Mouse (Mus musculus) retina, postnatal 1 day (tissue): ENCODE data around the gene Lsm10.
A peak's percentile ranks its signal among the peaks of the same experiment; 100 is the strongest.

Source experiments
- DNase-seq: peaks from one replicate; pipeline ENCODE4 v3.0.0-alpha.2; 2012

The Lsm10 gene

DNA sequence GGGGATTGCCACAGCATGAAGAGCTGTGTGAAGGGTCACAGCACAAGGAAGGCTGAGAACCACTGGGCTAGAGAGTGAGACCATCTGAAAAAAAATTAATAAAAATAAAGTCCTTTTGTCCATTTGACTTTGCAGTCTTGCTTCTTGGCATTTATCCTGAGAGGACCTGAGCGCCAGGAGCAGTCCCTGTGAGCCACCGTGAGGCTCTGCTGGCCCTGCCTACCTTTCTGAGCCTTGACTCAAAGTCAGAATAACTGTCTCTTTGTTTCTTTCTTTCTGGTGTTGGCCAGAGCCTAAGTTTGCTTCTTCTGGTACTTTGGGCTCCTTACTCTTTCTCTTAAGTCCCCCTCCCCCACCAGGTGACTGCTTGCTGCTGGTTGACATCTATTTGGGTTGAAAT, 24.1 kb downstream of the Lsm10 start:
- no peak for DNase-seq

DNA sequence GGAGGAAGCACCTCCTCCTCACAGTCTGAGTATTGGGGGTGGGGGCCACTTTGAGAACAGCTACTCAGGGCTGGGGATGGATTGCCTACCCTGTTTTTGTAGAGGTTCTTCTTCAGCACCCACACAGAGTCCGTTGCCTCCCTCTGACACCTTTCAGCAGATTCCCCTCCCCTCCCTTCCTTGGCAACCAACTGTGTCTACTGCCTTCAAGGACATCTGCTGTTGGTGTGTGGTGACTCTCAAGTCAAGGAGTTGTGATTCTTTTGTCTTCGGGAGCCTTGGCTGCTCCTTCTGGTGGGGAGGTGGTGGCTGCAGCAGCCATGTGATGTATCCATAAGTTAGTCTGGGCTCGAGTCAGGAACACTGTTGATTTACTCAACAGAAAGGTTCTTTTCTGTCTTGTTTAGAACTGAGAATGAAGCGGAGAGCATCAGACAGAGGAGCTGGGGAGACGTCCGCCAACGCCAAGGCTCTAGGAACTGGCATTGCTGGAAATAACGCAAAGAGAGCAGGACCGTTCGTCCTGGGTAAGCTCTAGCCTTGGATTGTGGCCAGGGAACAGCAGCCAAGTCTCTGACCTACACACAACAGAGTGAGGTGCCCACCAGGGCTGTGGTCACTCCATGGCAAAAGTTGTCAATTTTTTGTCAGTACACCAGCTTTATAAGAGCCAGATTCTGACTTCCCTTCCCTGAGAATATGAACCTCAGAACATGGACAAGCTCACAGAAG, 27.1 kb downstream of the Lsm10 start:
- DNase-seq = no peak

DNA sequence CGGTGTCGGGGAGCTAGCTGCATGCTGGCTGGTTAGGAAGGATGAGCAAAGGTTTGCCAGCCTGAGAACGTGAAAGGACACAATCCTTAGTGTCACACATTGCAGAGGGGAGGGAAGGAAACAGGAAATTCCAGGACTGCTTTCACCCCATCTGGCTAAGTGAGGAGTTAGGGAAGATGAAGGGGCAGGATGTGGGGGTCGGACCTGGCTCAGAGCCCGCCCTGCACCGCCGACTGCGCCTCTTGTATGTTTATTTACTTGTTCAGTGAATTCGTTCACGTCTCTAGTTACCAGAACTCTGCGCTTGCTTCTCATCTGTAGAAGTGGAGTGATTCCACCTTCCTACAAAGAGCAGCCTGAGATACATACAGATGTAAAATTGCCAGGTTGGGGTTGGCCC, 34.1 kb downstream of the Lsm10 start:
- no peak for DNase-seq

DNA sequence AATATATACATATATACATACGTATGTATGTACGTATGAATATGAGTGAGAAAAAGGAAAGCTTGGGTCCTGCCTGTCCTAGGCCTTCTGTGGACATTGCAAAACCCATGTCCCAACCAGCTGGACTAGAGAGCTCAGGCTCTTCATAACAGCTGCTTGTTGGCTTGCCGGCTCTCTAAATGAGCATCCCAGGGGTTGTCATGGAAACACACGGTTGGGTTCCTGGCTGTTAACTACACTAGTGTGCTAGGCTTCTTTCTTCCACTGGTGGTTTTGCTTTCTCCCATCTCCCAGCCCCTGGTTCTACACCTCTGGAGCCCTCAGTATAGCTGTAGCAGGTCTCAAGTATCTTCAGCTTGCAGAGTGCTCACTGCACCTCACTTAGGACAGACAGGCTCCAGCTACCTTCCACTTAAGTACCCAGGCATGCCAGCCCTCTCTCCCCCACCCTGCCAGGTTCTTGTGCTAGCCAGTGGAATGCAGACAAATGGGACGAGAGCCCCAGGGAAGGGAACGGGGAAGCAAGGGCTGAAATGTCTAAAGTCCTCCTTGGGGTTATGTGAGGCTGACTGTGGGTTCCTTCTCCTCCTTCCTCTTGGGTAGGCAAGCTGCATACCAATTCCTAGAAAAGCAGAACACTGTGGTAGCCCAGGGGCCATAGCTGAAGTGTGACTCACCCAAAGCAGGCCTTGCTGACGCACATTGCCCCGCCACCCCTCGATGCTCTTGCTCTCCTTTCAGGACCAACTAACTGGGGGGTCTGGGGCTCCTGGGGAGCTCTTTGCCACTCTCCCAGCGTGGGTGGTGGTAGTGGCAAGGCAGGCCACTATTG, 35.1 kb downstream of the Lsm10 start:
- peak; percentile 41 for DNase-seq

DNA sequence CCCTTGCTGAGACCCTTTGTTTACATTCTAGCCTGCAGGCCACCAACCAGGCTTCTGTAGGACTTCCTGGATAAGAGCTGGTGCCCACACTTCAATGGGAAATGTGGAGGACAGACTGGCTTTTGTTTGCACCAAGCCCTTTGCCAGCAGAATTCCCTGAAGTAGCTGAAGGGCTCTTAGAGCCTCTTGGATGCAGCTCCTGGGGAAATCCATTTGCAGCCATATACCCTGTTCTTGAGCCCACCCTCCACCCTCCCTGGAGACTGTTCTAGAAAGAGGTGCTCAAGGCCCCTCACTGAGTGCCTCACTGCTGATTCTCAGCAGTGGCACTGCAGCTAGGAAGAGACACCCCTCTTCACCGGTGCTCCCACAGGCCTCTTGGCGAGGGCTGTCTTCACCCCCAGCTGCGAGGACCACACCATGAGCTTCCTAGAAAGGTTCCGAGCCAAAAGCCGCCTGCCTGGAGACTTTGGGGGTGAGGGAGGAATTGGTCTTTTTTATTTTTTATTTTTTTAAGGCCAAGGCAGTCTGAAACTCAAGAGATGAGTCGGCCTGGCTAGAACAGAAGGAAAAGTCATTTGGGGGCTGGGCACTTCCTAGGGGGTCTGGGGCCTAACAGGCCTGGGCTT, 36.3 kb downstream of the Lsm10 start:
- no peak for DNase-seq

DNA sequence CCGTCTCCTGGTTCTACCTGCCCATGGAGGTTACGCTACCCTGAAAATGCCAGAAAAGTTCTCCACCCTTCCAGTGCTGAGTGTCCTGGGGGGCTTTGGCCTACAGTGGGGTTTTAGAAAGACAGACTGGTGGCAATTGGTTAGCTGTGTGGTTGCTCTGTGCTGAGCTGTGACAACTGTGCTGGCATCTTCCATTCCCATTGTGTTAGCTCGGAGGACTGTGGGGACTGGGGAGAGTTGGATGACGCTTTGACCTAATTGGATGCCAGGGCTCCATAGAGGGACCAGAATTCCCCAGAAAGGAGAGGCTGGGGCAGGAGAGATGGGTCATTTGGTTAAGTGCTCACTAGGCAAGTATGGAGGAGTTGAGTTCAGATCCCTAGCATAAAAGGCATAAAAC, 37.8 kb downstream of the Lsm10 start:
- DNase-seq = no peak

DNA sequence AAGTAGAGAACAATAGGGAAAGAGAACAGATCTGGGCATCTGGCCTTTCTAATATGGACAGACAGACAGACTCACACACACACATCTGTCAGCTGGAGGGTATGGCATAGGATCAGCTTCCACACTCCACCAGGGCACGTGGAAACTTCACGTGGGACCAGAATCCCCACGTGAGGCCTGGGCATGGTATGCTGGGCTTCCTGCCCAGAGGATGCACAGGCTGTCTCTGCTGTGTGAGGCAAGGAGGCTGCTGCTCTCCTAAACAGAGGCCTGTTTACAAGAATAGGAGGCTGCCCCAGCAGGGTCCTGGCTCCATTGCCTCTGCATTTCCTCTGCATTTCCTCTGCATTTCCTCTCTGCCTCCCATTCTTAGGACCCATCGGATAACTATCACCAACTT, 38.2 kb downstream of the Lsm10 start:
- DNase-seq = no peak

DNA sequence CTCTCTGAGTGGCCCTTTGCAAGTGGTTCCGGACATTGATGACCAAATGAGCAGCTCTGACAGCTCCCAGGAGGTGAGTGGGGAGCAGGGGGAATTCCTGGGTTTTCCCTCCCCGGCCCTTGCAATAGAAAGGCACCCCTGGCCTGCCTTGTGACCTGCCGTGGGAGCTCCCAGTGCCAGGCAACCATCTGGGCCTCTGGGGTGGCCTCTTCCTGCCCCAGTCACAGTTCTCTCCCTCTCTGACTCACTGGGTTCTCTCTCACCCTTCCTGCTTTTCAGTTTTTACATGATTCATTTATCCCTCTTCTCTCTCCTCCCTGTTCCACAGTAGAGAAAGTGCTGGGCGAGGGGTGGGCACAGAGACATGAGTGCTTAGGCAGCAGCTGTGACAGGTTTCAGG, 41.4 kb downstream of the Lsm10 start:
- no peak for DNase-seq

DNA sequence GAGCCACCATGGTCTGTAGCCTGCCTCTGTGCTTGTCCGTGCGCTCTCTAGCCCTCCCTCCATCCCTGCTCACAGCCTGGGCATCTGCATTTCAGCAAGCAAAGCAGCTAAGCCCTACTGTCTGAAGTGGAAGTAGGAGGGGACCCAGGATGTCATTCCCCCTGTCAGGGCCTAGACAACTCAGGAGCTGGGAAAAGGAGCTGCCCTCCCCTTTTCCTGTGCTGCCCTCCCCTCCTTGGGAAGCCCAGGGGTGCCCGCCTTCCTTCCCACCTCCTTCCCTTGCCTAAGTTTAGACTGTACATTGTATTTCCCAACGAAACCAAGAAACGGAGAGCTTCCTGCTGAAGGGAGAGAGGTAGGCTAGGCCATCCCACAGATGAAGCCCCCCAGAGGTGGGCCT, 44.6 kb downstream of the Lsm10 start:
- no peak for DNase-seq

DNA sequence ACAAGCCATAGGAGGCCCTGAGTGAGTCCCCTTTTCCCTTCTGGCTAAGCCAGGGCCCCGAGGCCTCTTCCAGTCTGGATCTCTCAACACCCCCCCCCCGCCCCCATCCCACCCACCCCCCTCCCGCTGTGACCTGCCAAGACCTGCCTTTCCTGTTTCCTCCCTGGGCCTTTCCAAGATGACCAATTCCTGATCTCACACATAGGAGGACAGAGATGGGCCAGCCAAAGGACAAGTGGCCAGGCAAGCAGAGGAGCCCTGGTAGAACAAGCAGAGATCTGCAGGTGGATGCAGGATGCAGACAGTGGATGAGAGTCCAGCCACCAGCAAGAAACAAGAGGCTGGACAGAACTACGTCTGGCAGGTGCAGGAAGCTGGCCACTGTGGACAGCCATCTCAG, 49.0 kb downstream of the Lsm10 start:
- no peak for DNase-seq

DNA sequence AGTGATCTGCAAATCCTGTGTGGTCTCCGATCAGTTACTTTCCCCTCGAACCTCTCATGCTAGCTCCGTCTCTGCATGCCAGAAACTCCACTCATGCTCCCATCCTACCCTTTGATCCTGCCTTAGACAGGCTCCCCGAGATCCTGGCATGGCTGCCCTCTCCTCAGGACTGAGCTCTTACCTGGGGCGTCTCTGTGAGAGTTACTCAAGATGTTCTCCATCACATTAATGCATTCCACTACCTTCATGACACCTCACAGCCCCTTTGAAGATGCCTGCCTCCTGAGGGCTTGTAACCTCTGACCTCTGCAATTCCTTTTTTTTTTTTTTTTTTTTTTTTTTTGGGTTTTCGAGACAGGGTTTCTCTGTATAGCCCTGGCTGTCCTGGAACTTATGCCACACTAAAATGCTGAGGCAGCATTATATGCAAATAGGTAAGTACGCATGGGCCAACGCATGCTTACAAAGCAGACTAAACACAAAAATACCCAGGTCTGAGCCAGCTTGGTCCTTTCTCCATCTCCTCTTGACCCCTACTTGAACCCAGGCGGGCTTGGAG, 50.6 kb downstream of the Lsm10 start:
- DNase-seq = no peak

DNA sequence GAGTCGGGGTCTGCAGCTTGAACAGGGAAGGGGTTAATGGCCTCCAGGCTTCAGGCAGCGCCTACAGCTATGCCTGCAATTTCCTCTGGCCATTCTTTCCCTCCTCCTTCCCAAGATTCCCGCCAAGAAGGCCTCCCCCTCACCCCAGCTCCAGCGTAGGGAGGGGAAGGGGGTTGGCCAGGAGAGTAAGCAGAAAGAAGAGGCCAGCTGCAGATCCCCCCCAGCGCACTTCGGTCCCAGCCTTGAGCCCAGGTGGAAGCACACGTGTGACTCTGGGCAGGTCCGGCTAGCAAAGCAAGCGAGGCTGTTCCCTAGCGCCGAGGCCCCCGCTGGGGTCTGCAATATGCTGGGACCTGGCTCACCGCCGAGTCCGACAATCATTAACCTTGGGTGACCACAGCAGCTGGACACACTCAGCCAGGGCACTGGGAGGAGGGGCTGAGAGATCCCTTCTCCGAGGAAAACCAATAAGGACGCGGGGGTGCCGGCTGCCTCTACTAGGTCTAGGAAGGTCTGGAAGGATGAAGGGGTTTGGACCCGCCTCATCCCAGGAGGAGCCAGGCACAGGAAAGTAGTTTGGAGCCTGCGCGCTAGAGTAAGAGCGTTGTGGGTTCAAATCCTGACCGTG, 51.2 kb downstream of the Lsm10 start, which contains the start of gene Eva1b:
Gene Eva1b, plus strand, starts transcription at position 212 of the 628 bp plus-strand sequence.
- DNase-seq = peak; percentile 75
